Mouse (Mus musculus) lung, adult 2 months (tissue): ENCODE measurements around the gene Ablim1. TPM values are rescaled to one million over a fixed set of nuclear protein-coding genes. Genes with fewer than 3 reads are reported as not detected.

Experiments
- DNase-seq: peaks from one replicate; pipeline ENCODE4 v3.0.0; 2022
- H3K4me1 ChIP-seq: fragments of 200-500 bp; 2 replicates; pipeline ENCODE4 v1.6.1; 2011; ENCODE audit warnings: low read length; ENCODE audit not compliant: control insufficient read depth, insufficient read depth
- H3K4me3 ChIP-seq: fragments of 200-500 bp; replicated peaks from 2 replicates; pipeline ENCODE3; 2011; ENCODE audit warnings: low read depth, mild to moderate bottlenecking, control low read depth, low read length; ENCODE audit errors: extremely low read depth
- CTCF ChIP-seq: fragments of 200-500 bp; IDR thresholded peaks from 2 replicates; pipeline ENCODE4 v1.5.1; 2011; ENCODE audit warnings: mild to moderate bottlenecking, low read length, control low read depth; ENCODE audit not compliant: insufficient read depth
- POLR2A ChIP-seq: fragments of 200-500 bp; IDR thresholded peaks from 2 replicates; pipeline ENCODE4 v1.6.1; 2011; ENCODE audit warnings: low read depth, mild to moderate bottlenecking, control low read depth, low read length, borderline replicate concordance; ENCODE audit errors: extremely low read depth
- WGBS: fragments of 180-500 bp; shearing (Covaris S2); methylation state at CpG from one replicate; pipeline ENCODE4 v1.1.7; 2018; 5-methylcytosine and 5-hydroxymethylcytosine counted together
- polyA plus RNA-seq: library from polyadenylated mRNA; depleted of rRNA; stranded (reverse); fragments of >200 nt; gene quantifications from 2 replicates; pipeline ENCODE4 v1.2.3, GENCODE M21; 2012

Gene Ablim1
- polyA plus RNA-seq, 1 experiment, result 71.3 TPM

- 52% methylated on average over 12 of the region's 12 CpGs for WGBS
- Histone ChIP-seq H3K4me3 (peak overlapping the region; percentile 11), H3K4me1 (peaks cover 4% of the 10 kb centered on the region)
- no peak for TF ChIP-seq CTCF
- TF ChIP-seq POLR2A, result no peak
- no peak for DNase-seq
Observed at GRCm38 (mm10) chr19:57002741-57003459, 311.8 kb downstream of the Ablim1 start.

GRCm38 (mm10) chr19:57001926-57002325 is 312.8 kb downstream of the Ablim1 start:
- no peak for DNase-seq
- no peak overlapping the region for H3K4me3 ChIP-seq
- H3K4me1 ChIP-seq, result peaks cover 4% of the 10 kb centered on the region
- TF ChIP-seq CTCF (no peak), POLR2A (no peak)
- 88% methylated on average over 4 of the region's 4 CpGs for WGBS

GRCm38 (mm10) chr19:57000592-57000991 is 314.1 kb downstream of the Ablim1 start:
- no peak overlapping the region for H3K4me3 ChIP-seq
- TF ChIP-seq CTCF (no peak), POLR2A (no peak)
- DNase-seq, result no peak
- H3K4me1 ChIP-seq, result peaks cover 4% of the 10 kb centered on the region
- WGBS, result 84% methylated on average over 5 of the region's 5 CpGs

GRCm38 (mm10) chr19:56999781-57000180 is 314.9 kb downstream of the Ablim1 start:
- no peak overlapping the region for H3K4me3 ChIP-seq
- TF ChIP-seq POLR2A, result no peak
- no peak for TF ChIP-seq CTCF
- peaks cover 8% of the 10 kb centered on the region for H3K4me1 ChIP-seq
- 66% methylated on average over 2 of the region's 2 CpGs for WGBS
- no peak for DNase-seq

GRCm38 (mm10) chr19:56998910-56999309 is 315.8 kb downstream of the Ablim1 start:
- DNase-seq, result no peak
- TF ChIP-seq CTCF (no peak), POLR2A (no peak)
- 69% methylated on average over 2 of the region's 2 CpGs for whole genome bisulfite sequencing
- Histone ChIP-seq H3K4me3 (no peak overlapping the region), H3K4me1 (peaks cover 10% of the 10 kb centered on the region)

GRCm38 (mm10) chr19:56998331-56998730 is 316.4 kb downstream of the Ablim1 start:
- TF ChIP-seq POLR2A (no peak), CTCF (no peak)
- Histone ChIP-seq H3K4me1 (peaks cover 10% of the 10 kb centered on the region), H3K4me3 (no peak overlapping the region)
- WGBS, result 74% methylated on average over 4 of the region's 4 CpGs
- no peak for DNase-seq

- whole genome bisulfite sequencing, result 6% methylated on average over 10 of the region's 10 CpGs
- TF ChIP-seq POLR2A, result no peak
- no peak for TF ChIP-seq CTCF
- peak; percentile 43 for DNase-seq
- Histone ChIP-seq H3K4me3 (no peak overlapping the region), H3K4me1 (peaks cover 6% of the 10 kb centered on the region)
Observed at GRCm38 (mm10) chr19:56997164-56997599, 317.5 kb downstream of the Ablim1 start.

- no peak for TF ChIP-seq POLR2A
- no peak for TF ChIP-seq CTCF
- 59% methylated on average over 4 of the region's 4 CpGs for WGBS
- H3K4me1 ChIP-seq, result peaks cover 11% of the 10 kb centered on the region
- no peak for DNase-seq
- no peak overlapping the region for H3K4me3 ChIP-seq
Observed at GRCm38 (mm10) chr19:56995441-56995840, 319.3 kb downstream of the Ablim1 start.

GRCm38 (mm10) chr19:56994653-56995052 is 320.1 kb downstream of the Ablim1 start:
- WGBS, result 55% methylated on average over 4 of the region's 4 CpGs
- TF ChIP-seq CTCF, result no peak
- TF ChIP-seq POLR2A, result no peak
- Histone ChIP-seq H3K4me1 (peaks cover 11% of the 10 kb centered on the region), H3K4me3 (no peak overlapping the region)
- peak; percentile 53 for DNase-seq

GRCm38 (mm10) chr19:56993763-56994162 is 321.0 kb downstream of the Ablim1 start:
- TF ChIP-seq CTCF (no peak), POLR2A (no peak)
- DNase-seq, result no peak
- 62% methylated on average over 4 of the region's 4 CpGs for WGBS
- H3K4me1 ChIP-seq, result peaks cover 13% of the 10 kb centered on the region
- H3K4me3 ChIP-seq, result no peak overlapping the region
